Mouse (Mus musculus): ENCODE data around the gene H2-Q7. TPM values are rescaled to one million over a fixed set of nuclear protein-coding genes. Genes with fewer than 3 reads are reported as not detected.

Gene H2-Q7
- total RNA-seq, 1 experiment from 2014 or later = 166 TPM

Other genes with a start within 250 kb of the H2-Q7 start
- 212 and 285 TPM in 2 replicates for gene Ltb, start 244.7 kb upstream of the H2-Q7 start, total RNA-seq (2017)
- 16.4 and 18.2 TPM in 2 replicates for gene Tnf, start 237.1 kb upstream of the H2-Q7 start, total RNA-seq (2017)
- gene Lta, start 233.8 kb upstream of the H2-Q7 start, total RNA-seq (2017) = 6.6 and 9.9 TPM in 2 replicates
- gene Gm16181, start 218.3 kb upstream of the H2-Q7 start, total RNA-seq (2017) = 2.1 TPM in 1 of 2 replicates, not detected in the other
- 5.0 and 6.5 TPM in 2 replicates for gene Atp6v1g2, start 205.5 kb upstream of the H2-Q7 start, total RNA-seq (2017)
- gene Nfkbil1, start 203.4 kb upstream of the H2-Q7 start, total RNA-seq (2017) = 10.8 and 11.3 TPM in 2 replicates
- 156 and 158 TPM in 2 replicates for gene Ddx39b, start 197.4 kb upstream of the H2-Q7 start, total RNA-seq (2017)
- 2,114 and 2,381 TPM in 2 replicates for gene H2-D1, start 176.4 kb upstream of the H2-Q7 start, total RNA-seq (2017)
- gene H2-Q1, start 118.8 kb upstream of the H2-Q7 start, total RNA-seq (2017) = 0.12 TPM in 1 of 2 replicates, not detected in the other
- not detected in 2 replicates for gene H2-Q2, start 96.9 kb upstream of the H2-Q7 start, total RNA-seq (2017)
- 170 and 176 TPM in 2 replicates for gene H2-Q4, start 59.5 kb upstream of the H2-Q7 start, total RNA-seq (2017)
- gene H2-Q6, start 14.3 kb upstream of the H2-Q7 start, total RNA-seq (2017) = 259 and 274 TPM in 2 replicates
- gene H2-Q10, start 30.9 kb downstream of the H2-Q7 start, total RNA-seq (2017) = 384 and 428 TPM in 2 replicates
- gene Pou5f1, start 66.9 kb downstream of the H2-Q7 start, total RNA-seq (2017) = 0.49 TPM in 1 of 2 replicates, not detected in the other
- gene Tcf19, start 77.7 kb downstream of the H2-Q7 start, total RNA-seq (2017) = 1.4 and 2.5 TPM in 2 replicates
- gene Cchcr1, start 77.9 kb downstream of the H2-Q7 start, total RNA-seq (2017) = 3.1 TPM in 2 replicates
- gene Psors1c2, start 94.0 kb downstream of the H2-Q7 start, total RNA-seq (2017) = not detected in 2 replicates
- gene Cdsn, start 113.0 kb downstream of the H2-Q7 start, total RNA-seq (2017) = not detected in 2 replicates
- gene 2300002M23Rik, start 128.3 kb downstream of the H2-Q7 start, total RNA-seq (2017) = not detected in 2 replicates
- not detected in 2 replicates for gene Sfta2, start 162.4 kb downstream of the H2-Q7 start, total RNA-seq (2017)
- 0.37 and 3.3 TPM in 2 replicates for gene Gm9573, start 187.5 kb downstream of the H2-Q7 start, total RNA-seq (2017)
- gene Mucl3, start 204.5 kb downstream of the H2-Q7 start, total RNA-seq (2017) = not detected in 2 replicates
- 11.8 and 13.8 TPM in 2 replicates for gene Vars2, start 228.4 kb downstream of the H2-Q7 start, total RNA-seq (2017)
- gene Gtf2h4, start 234.6 kb downstream of the H2-Q7 start, total RNA-seq (2017) = 7.0 and 15.5 TPM in 2 replicates